Mouse (Mus musculus): ENCODE results near the gene Pgpep1l.
A peak's percentile ranks its signal among the peaks of the same experiment; 100 is the strongest.

The Pgpep1l gene

DNA sequence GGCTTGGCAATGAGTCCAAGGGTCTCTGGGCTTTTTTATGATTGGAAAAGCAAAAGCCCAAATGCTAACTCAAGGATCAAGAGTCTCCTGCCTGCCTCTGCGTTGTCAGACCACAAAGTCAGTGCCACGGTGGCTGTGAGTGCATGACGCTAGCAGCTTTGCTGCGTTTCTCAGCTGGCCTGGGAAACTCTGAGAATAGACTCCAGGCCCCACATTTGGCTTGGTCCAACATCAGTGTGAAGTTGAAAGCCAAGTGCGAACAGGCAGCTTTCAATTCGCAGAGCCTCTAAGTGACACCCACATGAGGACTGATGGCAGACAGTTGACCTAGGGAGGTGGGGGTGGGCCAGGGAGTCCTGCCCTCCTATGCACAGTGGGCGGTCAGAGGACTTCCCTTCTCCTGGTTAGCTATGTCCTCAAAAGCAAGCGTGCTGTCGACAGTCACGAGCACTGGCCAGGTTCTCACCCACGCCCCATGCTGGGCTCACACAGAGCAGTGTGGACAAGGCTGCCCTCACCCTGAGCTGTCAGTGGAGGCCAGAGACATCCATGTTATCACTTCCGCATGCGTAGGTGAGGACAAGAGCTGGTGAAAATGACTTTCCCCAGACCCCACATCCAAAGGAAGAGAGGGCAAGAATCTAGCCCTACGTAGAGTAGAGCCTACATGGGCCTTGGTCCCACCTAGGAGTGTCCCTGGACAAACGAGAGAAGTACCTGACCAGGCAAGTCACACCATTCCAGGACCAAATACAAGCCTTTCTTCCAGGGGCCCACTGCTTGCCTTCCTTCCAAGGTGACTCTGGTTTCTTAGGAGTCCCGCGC lies 5.5 kb downstream of the Pgpep1l start:
- DNase-seq = no peak

DNA sequence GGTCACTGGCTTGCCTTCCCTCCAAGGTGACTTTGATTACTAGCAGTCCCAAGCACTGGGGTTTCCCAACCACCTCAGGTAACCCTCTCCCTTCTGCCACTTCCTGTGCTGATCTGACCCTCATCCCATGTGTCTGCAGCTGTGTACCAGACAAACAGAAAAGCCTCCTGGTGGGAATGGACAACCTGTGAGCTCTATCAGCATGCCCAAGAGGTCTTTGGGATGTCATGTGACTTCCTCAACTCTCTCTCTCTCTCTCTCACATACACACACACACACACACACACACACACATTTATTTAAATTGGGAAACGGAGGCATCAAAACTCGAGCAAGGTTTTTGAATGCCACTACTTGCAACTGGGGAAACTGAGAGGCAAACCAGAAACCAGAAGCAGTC lies 6.3 kb downstream of the Pgpep1l start:
- no peak for DNase-seq

DNA sequence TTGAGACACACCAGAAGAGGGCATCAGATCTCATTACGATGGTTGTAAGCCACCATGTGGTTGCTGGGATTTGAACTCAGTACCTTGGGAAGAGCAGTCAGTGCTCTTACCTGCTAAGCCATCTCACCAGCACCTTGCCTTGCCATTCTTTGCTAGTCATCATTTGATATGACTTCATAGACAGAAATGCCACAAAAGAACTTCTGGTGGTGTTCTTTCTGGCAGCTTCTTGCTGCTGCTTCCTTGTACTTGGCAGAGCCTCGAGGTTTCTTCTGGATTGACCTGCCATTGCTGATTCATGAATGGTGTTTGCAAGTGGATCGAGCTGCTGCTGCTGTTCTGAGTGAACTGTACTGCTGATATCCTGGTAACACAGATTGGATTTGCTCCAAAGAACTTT lies 13.1 kb downstream of the Pgpep1l start:
- no peak for DNase-seq

DNA sequence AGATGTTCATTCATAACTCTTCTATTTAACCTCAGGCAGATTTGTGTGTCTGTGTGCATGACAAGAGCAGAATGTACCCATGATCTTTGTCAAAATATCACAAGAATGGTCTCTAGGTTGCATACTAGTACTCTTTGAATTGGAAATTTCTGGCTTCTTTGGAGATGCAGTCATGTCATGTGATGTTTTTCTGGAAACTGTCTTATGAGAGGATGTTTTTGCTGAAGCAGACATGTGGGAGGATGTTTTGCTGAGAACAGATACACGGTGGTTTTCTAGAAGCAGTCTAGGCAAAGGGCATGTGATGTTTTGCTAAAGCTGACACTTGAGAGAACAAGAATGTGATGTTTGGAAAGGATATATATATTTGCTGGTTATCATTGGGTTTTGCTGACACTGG lies 13.6 kb downstream of the Pgpep1l start:
- no peak for DNase-seq

DNA sequence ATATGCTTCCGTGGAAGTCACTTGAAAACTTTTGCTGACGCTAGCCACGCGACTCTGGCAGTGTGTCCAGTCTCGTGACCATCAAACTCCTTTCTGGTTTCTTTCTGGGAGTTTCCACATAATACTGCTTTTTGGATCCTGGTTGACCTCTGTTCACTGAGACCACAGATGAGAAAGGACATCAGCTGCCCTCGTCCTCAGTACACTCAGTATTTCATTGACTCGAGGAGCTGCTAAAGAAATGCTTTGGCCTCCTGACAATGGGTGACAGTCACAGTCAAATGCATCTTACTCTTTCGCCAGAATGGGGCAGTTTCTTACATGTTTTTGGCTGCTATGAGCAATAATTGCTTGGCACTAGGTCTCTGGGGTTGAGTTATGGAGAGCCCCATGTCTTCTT lies 17.8 kb downstream of the Pgpep1l start:
- DNase-seq = no peak

DNA sequence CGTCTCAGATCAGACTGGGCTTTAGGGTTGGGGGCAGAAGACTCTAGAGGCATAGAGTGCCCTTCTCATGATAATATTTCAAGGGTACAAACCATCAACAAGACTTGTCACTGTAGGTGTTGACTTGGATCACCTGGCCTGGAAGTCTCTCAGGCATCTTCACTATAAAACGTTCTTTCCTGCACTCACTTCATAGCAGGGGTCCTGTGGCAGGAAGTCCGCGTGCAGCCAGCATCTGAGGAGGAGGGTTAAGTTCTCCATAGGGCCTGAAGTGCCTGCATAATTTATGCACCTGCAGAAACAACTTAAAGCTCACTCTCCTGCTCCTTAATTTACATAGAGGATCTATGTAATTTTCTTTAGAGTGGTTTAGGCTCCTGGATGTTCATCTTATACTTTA lies 18.4 kb downstream of the Pgpep1l start:
- DNase-seq = no peak

DNA sequence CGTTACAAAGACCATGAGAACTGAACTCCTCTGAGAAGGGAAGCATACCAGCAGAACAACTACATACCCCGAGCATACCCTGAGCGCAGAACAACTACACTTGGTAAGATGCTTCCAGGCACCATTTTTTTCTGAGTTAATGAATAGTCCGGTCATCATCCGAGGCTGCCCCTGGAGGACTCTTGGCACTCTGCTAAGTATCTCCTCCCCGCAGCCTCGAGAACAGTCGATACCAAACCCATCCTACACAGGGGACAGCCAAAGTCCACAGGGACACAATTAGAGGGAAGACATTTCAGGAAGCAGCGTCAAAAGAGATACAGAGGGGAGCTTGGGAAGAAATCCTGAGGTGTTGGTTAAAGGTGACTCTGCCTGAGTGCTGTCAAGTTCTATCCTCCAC lies 22.8 kb downstream of the Pgpep1l start:
- DNase-seq = peak; percentile 38

DNA sequence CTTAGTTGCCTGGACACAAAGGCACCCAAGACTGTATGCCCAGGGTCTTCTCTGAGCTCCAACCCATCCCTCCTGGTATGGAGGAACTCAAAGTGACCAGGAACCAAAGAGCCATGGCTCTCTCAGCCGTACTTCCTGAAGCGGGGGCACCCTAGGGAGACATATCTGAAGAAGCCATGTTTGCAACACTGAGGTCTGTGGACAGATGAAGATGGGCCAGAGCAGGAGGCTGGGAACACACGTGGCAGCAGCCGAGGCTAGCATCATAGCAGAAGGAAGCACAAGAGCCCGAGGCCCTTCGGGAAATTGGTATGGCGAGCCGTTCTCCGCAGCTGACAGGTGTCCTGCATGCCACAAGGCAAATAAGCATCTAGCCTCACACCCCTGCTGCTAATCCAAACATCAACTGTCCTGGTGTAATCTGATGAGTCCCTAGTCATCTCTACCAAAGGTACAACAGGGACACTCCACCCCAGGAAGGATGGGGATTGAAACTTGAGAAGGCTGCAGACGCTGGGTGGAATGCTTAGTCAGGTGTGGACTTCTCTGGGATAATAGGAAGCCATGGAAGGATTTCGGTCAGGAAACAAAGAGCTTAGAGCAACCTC lies 24.7 kb downstream of the Pgpep1l start:
- DNase-seq = no peak

DNA sequence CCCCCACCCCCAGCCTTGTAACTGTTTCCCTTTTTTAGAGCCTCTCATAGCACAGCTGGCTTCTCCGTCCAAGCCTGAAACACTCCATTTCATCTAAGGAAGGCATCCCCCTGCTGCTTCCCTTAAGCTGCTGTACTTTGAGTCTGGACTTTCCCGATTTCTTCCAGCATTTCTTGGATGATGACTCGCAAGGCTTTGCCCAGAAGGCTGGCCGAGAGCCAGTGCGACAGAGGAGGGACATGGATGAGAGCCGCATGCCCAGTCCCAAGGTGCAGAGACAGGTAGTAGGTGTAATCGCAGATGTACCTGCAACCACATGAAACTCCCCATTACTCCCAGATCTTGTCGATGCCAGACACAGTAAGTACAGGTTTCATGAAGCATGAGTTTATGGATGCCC lies 27.2 kb downstream of the Pgpep1l start:
- peak; percentile 42 for DNase-seq

DNA sequence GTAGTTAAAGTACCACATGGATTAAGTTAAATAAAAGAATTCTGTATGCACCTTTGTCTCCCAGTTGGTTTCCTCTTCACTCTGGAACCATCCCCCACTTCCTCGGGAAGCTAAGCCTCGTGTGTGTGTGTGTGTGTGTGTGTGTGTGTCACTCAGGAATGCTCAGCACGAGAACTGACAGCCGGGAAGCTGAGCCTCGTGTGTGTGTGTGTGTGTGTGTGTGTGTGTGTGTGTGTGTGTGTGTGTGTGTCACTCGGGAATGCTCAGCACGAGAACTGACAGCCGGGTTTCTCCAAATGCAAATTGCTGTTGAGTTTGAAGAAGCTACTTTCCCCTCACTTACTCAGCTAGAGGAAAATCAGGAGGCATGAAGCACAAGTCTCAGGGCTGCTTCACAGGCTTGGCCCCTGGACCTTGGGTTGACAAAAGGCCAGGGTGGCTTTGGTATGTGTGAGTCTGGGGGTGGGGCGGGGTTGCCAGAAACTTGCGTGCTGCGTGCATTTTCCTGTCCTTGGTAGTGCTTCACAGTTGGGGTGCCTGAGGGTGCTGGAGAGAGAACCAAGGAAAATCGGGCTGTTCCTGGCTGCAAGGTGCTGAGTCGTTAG lies 30.3 kb downstream of the Pgpep1l start:
- peak; percentile 32 for DNase-seq

DNA sequence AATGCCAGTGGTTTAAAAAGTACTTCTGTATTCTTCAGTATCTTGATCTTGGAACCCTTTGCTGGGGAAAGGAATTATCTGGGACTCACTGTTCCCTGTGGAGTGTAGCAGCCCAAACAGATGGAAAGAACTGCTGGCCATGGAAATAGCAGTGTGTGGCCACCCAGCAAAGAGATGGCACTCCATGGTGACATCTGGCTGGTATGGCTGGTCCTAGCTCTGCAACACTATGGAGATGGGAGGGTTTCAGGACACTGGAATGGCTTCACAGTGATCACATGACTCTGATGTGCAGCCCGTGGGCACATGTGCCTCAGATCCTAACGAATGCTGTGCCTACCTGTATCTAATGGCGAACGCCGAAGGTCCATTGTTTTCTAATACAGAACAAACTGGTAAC lies 31.5 kb downstream of the Pgpep1l start:
- DNase-seq = no peak

DNA sequence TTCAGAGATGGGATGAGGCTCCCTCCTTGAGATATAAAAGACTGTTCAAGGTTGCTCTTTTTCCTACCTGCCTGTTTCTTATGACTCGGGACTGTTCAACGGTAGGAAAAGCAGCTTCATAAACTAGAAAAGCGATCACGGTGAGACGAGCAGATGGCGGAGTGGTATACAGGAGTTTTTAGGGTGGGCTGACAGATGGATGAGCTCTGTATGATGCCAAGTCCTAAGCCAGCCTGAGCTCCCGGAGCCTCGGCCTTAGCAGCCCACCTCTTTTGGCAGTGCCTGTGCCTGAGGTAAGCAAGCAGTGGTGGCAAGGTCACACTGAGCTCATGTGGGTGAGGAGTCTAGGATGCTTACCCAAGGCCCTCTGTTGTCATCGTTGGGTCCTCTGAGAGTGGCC lies 33.2 kb downstream of the Pgpep1l start:
- DNase-seq = no peak

DNA sequence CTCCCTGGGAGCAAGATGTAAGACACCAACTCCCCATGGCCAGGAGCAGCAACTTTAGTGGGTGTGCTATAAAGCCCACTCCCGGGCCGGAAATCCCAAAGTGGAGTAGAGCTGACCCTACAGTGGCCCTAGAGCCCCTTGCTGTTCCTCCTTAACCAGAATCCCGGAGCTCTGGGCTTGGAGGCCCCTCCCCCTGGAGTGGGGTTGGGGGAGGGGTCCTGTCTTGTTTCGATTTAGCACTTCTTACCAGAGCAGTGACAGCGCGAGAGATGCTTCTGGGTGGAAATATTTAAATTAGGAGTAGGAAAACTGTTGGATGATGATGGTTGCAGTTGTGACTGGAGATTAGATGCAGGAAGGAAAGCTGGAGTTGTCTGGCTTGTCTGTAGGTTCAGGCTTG lies 35.5 kb downstream of the Pgpep1l start:
- DNase-seq = no peak

DNA sequence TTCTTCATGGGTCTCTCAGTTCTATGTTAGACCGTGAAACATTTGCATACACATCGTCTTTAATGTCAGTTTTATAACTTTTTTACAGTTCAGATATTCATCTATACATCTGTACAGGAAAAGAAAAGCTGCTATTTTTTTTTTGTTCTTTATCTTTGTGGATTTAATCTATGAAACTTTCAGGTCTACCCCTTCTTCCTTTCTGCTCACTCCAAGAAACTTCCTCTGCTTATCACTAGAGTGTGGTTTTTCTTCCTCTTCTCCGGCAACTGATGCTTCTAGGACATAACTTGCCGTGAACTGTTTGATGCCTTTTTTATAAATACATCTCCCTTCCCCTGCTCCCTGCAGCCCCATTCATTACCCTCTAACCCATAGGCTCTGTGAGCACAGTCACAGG lies 36.4 kb downstream of the Pgpep1l start:
- DNase-seq = no peak

DNA sequence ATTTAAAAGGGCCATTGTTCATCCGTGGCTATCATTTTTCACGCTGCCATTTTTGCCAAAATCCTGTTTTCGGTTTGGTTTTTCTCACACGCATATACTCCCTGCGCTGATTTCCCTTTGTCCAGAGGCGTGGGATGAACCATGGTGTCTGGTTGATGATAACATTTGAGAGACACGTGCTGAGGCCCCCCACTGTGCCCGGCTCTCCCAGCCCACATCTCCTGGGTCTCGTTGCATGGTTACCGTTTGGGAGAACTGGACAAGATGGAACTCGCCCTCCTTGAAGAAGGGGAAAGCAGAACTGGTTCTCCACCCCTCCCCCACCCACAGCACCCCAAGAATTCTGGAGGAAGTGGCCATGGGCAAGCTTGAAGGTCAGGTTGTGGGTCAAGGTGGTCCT lies 37.0 kb downstream of the Pgpep1l start:
- no peak for DNase-seq

DNA sequence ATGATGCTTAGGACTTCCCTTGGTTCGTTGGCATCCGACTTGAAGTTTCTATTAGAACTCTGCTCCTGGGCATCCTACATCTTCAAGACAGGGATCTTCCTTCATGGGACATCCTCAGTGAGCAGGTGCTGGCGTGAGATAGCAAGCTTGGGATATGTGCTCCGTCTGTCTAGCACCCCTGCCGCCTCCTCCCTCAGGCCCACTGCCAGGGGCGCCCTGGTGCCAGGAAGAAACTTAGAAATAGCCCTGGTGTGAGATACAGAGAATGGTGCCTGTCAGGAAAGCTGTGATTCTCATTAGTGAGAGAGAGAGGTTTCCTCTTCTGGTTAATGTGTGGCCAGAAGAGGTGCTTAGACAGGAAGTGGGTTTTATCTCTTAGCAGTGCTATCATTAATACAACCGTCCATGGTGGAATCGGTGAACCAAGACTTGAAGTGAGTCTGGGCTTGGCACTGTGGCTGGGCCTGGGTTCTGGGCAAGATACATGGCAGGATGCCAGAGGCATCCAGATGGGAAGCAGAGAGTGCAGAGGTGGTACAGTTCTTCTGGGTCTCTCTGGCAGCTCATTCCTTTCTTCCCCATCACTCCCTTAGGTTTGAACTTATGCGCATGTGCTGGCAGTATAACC lies 38.5 kb downstream of the Pgpep1l start:
- DNase-seq = no peak

DNA sequence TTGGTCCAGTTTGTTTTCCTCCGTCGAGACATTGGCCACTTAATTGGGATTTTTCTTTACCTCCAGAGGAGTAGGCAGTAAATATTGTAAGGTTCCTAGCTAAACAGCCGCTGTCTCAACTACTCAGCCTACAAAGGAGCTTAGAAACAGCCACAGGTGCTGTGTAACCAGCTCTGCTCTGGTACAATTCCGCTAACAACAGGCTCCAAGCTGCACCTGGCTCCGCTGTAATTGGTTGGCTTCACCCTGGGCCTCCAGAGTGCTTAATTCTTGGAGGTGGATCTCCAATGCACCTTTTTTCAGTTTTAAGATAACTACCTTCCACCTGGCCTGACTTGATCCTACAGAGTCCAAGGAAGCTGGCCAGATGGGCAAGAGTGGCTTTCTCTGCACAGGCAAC lies 40.0 kb downstream of the Pgpep1l start:
- no peak for DNase-seq

DNA sequence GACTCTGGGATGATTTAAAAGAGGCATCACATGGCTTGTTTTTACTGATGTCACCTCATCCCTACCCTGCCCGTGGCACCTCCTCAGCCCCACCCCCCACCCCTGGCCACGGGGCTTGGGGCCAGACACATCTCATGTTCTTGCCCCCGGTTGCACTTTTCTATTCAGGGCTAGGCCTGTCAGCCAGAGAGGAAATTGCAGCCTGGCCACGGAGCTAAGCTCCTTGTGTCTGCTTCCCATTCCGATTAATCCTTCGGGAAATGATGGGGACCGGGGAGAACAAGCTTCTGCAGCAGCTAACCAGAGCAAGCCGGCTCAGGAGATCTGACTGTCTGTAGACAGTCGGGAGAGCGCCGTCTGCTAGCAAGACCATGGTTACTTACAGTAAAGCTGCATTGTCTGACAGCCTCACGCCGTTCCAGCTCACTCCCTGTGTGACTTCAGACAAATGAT lies 40.7 kb downstream of the Pgpep1l start:
- DNase-seq = peak; percentile 55

DNA sequence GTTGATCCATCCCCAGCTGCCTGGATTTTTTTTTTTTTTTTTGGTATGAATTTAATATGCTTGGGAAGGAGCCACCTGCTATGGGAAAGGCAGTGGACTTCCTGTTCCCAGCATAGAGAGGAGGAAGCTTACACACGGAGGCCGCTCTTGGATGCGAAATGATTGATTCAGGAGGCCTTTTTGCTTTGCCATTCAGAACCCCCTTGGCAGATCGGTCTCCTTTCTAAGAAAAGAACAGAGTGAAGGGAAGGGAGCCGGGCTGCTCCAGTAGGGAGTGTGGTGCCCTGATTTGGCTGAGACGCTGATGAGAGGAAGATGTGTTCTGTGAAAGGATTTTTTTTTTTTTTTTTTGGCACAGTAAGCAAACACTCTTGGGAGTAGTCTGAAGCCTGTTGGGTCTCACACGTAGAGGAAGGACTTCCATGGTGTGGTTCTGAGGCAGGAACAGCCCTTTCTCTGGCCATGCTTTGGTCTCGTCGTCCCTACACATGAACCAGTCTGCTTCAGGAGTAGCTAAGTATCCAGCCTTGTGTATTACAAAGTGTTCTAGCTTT lies 42.3 kb downstream of the Pgpep1l start:
- DNase-seq = no peak

DNA sequence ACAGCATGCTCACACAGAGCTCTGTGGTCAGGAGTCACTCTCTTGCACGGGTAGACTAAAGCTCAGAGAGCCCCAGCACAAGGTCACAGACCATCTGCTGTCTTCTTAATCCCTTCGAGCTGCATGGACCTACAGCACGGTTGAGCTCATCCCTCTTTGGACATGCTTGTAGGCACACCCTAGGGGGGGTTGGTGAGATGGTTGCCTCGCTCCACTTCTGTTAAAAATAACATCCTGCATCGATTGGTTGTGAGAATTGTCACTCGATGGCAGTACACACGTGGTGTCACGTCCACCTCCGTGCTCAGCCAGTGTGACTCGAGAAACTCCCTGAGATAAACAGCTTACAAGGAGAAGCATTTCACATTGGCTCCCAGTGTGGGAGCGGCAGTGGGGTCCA lies 45.2 kb downstream of the Pgpep1l start:
- DNase-seq = no peak

DNA sequence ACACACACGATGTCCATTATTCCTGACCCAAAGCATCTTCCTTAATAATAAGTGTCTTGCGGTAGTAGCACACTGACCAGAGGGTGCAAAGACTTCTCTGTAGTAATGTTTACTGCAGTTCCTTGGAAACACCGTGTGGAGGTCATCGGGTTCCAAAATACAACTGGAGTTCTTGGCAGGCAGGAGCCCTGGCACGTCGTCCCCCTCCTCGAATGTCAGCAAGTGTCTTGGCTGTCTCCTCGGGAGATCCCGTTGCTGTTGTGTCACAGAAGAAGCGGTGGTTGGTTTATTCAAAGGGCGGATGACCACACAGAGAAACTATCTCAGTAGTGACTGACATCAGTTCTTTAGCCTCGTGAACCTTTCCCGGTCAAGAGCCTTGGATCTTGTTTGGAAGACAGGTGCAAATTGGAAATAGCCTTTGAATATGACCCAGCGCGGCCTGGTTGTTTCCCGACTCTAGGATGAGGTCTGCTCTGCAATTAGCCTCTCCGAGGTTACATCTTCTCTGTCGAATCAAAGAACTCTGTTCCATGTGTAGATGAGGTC lies 48.4 kb downstream of the Pgpep1l start:
- DNase-seq = no peak

DNA sequence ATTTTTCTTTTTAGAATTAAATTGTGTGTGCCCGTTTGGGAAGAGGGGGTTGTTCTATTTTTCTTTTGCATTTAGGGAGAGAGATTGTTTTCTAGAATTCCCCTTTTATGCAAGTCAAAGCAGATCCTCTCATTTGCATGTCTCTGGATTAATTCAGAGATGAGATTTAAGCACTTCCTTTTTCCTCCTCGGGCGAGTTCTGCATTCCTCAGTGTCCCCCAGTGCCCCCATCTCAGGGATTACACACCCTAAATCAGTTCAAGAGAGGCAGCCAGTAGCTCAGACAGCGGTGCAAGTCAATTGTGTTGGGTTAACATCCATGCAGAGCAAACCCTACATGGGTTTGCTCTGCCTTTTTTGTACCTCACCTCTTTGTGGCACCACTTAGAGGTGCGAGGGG lies 50.2 kb downstream of the Pgpep1l start:
- DNase-seq = no peak

DNA sequence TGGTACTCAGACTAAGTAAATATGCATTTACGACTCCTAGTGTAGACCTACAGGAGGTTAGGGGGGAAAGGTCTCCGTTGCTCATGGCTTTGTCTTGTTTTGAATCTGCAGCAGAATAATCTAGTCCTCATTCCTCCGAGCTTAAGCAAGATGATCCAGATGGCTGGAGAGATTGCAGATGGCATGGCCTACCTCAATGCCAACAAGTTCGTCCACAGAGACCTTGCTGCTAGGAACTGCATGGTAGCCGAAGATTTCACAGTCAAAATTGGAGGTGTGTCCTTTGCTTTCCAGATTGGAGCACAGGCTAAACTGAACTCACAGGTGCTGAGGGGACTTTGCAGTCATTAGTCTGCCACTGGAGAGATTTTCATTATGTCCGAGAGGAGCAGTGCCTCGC lies 52.1 kb downstream of the Pgpep1l start:
- no peak for DNase-seq

Data from kidney, adult 11 months (tissue).